Mouse (Mus musculus) hindbrain, embryonic 13.5 days (tissue): ENCODE results near the gene Tmem115. TPM values are rescaled to one million over a fixed set of nuclear protein-coding genes. Genes with fewer than 3 reads are reported as not detected.

Experiments
- ATAC-seq: fragments of 200-750 bp; cut with Nextera tagmentation; 2 replicates; pipeline ENCODE4 v1.8.0; 2017; ENCODE audit warnings: moderate TSS enrichment; ENCODE audit not compliant: low FRiP score
- H3K27ac ChIP-seq: fragments of 300-500 bp; sonication (generic); 2 replicates; pipeline ENCODE4 v1.5.1; 2015; ENCODE audit warnings: inconsistent platforms, mild to moderate bottlenecking, moderate library complexity
- H3K27me3 ChIP-seq: fragments of 300-500 bp; sonication (generic); 2 replicates; pipeline ENCODE4 v1.6.1; 2015; ENCODE audit warnings: mild to moderate bottlenecking, inconsistent platforms
- H3K36me3 ChIP-seq: fragments of 300-500 bp; sonication (generic); 2 replicates; pipeline ENCODE4 v1.6.1; 2015; ENCODE audit warnings: mild to moderate bottlenecking, inconsistent platforms
- H3K4me1 ChIP-seq: fragments of 300-500 bp; sonication (generic); replicated peaks from 2 replicates; pipeline ENCODE4 v1.6.1; 2015; ENCODE audit warnings: inconsistent platforms
- H3K4me2 ChIP-seq: fragments of 300-500 bp; sonication (generic); 2 replicates; pipeline ENCODE4 v1.6.1; 2015; ENCODE audit warnings: inconsistent platforms, mild to moderate bottlenecking, moderate library complexity
- H3K4me3 ChIP-seq: fragments of 300-500 bp; sonication (generic); 2 replicates; pipeline ENCODE4 v1.5.1; 2015; ENCODE audit warnings: mild to moderate bottlenecking, inconsistent platforms
- H3K9ac ChIP-seq: fragments of 300-500 bp; sonication (generic); 2 replicates; pipeline ENCODE4 v1.6.1; 2015; ENCODE audit warnings: mild to moderate bottlenecking, inconsistent platforms
- H3K9me3 ChIP-seq: fragments of 300-500 bp; sonication (generic); 2 replicates; pipeline ENCODE4 v1.6.1; 2016; ENCODE audit warnings: inconsistent platforms
- WGBS: fragments of 180-500 bp; shearing (Covaris S2); methylation state at CpG from one replicate; pipeline ENCODE4 v1.1.7; 2015; 5-methylcytosine and 5-hydroxymethylcytosine counted together
- polyA plus RNA-seq: library from polyadenylated mRNA; unstranded; fragments of >200 nt; fragmentation: Nextera tagmentation; extraction: Ambion mirVana; gene quantifications from 2 replicates; pipeline ENCODE4 v1.2.1, GENCODE M21; 2015

Gene Tmem115
- polyA plus RNA-seq, 1 experiment from 2014 or later = 44.7 TPM

DNA sequence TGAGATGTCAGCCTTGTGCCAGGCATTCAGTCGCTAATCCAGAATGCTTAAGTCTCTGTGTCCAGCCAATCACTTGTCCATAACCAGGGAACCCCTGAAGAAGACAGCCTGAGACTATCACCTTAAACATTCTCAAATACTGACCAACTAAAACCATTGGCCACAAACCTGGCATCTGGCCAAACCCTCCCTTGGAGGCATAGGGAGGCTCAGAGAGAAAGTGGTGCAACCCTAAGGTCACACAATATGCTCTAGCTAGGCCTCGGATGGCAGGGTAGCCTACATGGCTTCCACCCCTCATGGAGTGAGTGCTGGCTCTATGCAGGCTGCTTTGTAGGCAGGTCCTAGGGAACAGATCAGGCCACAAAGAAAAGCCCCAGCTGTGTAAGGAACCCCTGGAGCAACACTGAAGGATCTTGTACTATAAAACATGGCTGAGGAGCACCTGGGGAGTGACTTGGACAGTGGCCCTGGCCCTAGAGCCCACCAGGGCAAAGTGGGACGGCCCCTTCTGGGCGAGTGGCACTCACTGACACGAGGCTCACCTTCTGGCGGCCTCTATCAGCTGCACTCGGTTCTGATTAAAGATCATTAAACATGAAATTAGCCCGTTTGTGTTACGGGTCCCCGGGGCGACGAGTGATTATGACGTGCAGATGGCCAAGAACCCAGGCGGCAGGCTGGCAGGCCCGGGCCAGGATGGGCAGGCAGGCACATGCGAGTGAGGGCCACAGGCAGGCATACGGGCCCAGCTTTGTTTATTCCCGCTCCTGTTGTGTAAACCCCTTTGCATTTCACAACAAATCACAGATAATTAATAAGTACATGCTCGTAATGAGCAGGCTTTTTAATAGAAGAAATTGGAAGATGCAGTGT, 28.8 kb upstream of the Tmem115 start:
- H3K9me3 ChIP-seq = no peaks in the 10 kb centered on the region
- 49% methylated on average over 19 of the region's 19 CpGs for WGBS
- H3K4me1 ChIP-seq = peaks cover 77% of the 10 kb centered on the region
- ATAC-seq = peak; percentile 34; the same call in 1 of the 2 replicates
- no peaks in the 10 kb centered on the region; the same call in none of the 2 replicates for H3K36me3 ChIP-seq
- H3K9ac ChIP-seq = 0 out of 2 replicates have a peak overlapping the region, but pooled peaks have one; percentile 20
- H3K27me3 ChIP-seq = no peaks in the 10 kb centered on the region
- no peak overlapping the region for H3K4me3 ChIP-seq
- peak overlapping the region; percentile 89 for H3K27ac ChIP-seq
- no peak overlapping the region for H3K4me2 ChIP-seq

DNA sequence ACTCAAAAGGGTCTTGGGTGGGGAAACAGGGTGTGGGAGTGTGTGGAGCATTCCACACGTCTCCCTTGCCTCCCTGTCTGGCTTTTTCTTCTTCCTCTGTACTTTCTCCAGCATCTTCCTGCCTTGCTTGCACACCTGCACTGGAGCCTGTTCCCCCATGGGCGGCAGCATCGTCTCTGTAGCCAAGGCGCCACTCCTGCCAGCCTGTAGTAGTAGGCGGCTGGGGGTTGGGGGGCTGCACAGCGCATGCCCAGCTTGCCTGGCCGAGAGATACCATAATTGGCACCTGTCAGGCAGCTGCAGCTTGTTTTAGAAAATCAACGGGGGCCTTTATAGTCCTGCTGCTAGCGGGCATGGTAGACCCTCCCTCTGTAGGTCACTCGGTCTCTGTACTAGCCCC, 25.5 kb upstream of the Tmem115 start:
- Histone ChIP-seq H3K27ac (peak overlapping the region; percentile 89), H3K4me3 (no peak overlapping the region), H3K4me2 (no peak overlapping the region), H3K36me3 (no peaks in the 10 kb centered on the region; the same call in 1 of the 2 replicates), H3K9ac (0 out of 2 replicates have a peak overlapping the region, but pooled peaks have one; percentile 35), H3K4me1 (peaks cover 100% of the 10 kb centered on the region), H3K27me3 (no peaks in the 10 kb centered on the region), H3K9me3 (no peaks in the 10 kb centered on the region)
- ATAC-seq = no peak
- WGBS = 48% methylated on average over 10 of the region's 10 CpGs

DNA sequence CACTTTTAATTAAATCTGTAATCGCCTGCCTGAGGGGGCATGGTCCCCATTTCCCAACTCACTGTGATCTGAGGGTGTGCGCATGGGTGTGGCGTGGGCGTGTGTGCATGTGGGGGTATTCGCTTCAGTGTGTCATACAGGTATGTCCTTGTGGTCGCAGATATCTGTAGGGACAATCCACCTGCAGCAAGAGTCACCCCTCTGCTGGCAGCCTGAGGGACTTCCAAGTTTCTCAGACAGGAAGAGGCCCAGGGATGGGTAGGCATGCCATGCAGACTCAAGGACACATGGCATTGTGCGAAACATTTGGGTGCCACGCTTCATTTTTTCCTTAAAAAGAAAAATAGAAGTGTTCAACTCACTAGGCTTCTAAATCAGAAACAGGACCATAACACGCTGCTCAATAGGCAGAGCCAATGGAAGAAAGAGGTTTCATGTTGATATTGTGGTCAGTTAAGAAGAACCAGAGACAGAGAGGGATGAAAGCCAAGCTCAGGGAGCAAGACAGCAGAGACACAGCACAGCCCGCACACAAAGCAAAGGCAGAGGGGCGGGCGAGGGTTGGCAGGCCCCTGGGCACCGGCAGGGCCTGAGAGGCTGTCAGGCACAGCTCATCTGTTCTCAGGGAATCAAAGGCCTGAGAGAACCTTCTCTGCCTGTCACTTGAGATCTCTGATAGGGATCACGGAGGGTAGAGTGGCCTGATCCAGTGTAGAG, 23.2 kb upstream of the Tmem115 start:
- Histone ChIP-seq H3K4me1 (peaks cover 90% of the 10 kb centered on the region), H3K9me3 (no peaks in the 10 kb centered on the region), H3K4me3 (no peak overlapping the region), H3K4me2 (no peak overlapping the region), H3K36me3 (no peaks in the 10 kb centered on the region; the same call in none of the 2 replicates), H3K9ac (peak overlapping the region; percentile 13), H3K27ac (peak overlapping the region; percentile 89), H3K27me3 (no peaks in the 10 kb centered on the region)
- 75% methylated on average over 14 of the region's 14 CpGs for WGBS
- ATAC-seq = no peak

DNA sequence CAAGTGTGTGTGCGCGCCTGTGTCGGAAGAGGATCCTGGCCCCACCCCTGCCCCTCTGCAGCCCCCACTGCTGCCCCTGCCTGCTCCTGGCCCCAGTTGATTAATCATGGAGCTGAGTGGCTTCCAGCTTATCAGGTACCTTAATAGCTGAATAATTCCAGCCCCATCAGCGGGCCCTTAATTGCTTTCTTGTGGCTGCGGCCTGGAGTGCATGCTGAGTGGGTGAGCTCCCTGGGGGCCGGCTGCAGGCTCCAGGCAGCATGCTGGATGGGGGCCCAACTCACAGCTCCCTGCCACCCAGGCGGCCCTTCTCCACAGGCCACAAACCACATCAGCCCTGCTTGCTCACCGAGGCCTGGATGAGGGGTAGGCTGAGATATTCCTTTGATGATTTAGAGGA, 22.3 kb upstream of the Tmem115 start:
- H3K4me3 ChIP-seq = no peak overlapping the region
- 44% methylated on average over 8 of the region's 8 CpGs for WGBS
- no peak for ATAC-seq

DNA sequence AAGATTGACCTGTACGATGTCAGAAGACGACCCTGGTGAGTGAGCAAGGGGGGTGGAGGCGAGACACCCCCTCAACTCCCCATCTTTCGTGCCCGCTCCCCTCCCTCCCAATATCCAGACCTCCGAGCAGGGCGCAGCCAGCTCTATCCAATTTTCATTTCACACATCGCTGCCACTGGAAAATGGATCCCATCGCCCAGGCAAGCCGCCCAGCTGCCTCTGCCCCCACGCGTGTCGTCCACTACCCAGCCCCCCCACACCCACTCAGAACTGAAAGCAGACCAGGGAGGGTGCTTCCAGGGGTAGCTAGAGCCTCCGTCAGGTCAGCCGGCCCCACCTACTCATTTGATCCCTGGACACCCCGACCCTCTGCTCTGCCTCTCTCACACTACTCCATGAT, 21.4 kb upstream of the Tmem115 start:
- H3K4me1 ChIP-seq = peaks cover 72% of the 10 kb centered on the region

More for the DNA sequence above, 22.3 kb upstream of the Tmem115 start:
- Histone ChIP-seq H3K9ac (peak overlapping the region; percentile 20; the same call in 1 of the 2 replicates), H3K9me3 (no peaks in the 10 kb centered on the region), H3K4me2 (no peak overlapping the region), H3K36me3 (no peaks in the 10 kb centered on the region; the same call in none of the 2 replicates), H3K27me3 (no peaks in the 10 kb centered on the region), H3K4me1 (peaks cover 81% of the 10 kb centered on the region), H3K27ac (peak overlapping the region; percentile 89)

DNA sequence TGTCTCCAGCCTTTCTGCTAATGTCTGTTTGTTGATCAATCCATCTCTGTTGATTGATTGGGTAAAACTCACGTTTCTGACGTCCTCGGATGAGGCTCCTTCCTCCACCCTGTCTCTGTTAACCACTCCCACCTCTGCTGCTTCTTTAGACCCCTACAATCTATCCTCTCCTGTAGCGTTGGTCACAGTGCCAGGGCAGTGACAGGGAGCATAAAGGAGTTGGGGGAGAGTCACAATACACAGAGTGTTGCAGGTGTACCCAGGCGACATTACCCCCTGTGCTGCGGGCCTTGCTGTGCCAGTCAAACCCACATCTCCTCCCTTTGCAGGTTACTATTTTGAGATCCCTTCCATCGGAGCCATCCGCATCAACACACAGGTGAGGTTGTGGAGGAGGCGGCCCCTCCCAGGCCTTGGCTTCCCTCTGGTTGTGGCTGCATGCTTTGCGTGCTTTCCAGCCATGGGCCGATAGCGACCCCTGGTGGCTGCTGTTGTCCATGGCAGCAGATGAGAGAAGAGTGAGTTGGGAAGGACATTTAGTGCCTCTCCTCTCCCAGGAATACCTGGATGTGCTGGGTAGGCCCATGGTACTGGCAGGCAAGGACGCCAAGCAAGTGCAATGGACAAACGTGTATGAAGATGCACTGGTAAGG, 19.3 kb upstream of the Tmem115 start:
- ATAC-seq = 0 out of 2 replicates have a peak, but pooled peaks have one; percentile 34
- H3K9me3 ChIP-seq = no peaks in the 10 kb centered on the region
- peaks cover 51% of the 10 kb centered on the region for H3K4me1 ChIP-seq
- peaks cover 18% of the 10 kb centered on the region for H3K36me3 ChIP-seq
- no peak overlapping the region for H3K4me3 ChIP-seq
- peak overlapping the region; percentile 51 for H3K9ac ChIP-seq
- 16% methylated on average over 14 of the region's 14 CpGs for WGBS
- 0 out of 2 replicates have a peak, but pooled peaks cover 3% of the 10 kb centered on the region for H3K27me3 ChIP-seq
- no peak overlapping the region for H3K4me2 ChIP-seq
- peak overlapping the region; percentile 89 for H3K27ac ChIP-seq

More for the DNA sequence above, 21.4 kb upstream of the Tmem115 start:
- Histone ChIP-seq H3K36me3 (peaks cover 5% of the 10 kb centered on the region), H3K4me3 (no peak overlapping the region), H3K4me2 (no peak overlapping the region), H3K27me3 (no peaks in the 10 kb centered on the region), H3K9ac (no peak overlapping the region), H3K27ac (peak overlapping the region; percentile 89), H3K9me3 (no peaks in the 10 kb centered on the region)
- ATAC-seq = no peak
- WGBS = 31% methylated on average over 16 of the region's 16 CpGs

DNA sequence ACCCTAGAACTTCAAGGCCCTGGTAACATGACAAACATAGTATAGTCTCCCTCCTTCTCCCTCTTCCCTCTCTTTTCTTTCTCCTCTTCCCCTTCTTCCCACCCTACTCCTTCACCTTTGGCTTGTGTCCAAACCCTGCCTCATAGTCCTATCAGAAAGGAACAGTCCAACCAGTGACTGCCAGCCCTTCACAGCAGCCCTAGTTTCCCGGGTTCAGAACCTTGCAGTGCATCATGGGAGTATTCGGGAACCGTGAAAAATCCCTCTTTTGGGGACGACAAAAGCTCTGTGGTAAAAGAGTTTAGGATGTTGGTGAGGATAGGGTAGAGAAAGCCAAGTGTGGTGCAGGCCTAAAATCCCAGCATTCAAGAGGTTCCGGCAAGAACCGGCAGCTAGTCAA, 13.4 kb upstream of the Tmem115 start:
- Histone ChIP-seq H3K4me1 (peaks cover 28% of the 10 kb centered on the region), H3K27me3 (peaks cover 22% of the 10 kb centered on the region), H3K4me3 (no peak overlapping the region), H3K27ac (peak overlapping the region; percentile 9; the same call in 1 of the 2 replicates), H3K36me3 (peaks cover 35% of the 10 kb centered on the region), H3K4me2 (no peak overlapping the region), H3K9ac (no peak overlapping the region), H3K9me3 (no peaks in the 10 kb centered on the region)
- WGBS = 36% methylated on average over 6 of the region's 6 CpGs
- ATAC-seq = no peak

DNA sequence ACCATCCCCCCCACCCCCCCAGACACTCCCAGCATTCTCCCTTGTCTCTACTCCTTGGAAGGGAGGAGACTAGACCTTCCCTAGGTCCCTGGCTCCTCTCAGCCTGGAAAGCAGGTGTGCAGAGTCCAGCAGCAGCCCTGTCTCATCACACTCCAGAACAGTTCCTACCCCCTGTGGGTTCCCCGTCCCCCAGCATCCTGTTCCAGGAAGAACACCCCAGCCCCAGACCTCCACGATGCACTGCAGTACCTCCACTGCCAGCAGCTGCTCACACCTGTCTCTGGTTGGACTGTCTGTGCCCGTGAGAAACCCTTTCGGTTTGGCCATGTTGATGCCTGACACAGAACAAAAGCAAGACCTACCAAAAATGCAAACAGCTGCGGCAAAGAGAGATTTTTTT, 12.6 kb upstream of the Tmem115 start:
- no peak for ATAC-seq
- H3K27me3 ChIP-seq = peaks cover 31% of the 10 kb centered on the region
- 0 out of 2 replicates have a peak overlapping the region, but pooled peaks have one; percentile 53 for H3K9ac ChIP-seq
- no peak overlapping the region for H3K4me2 ChIP-seq
- H3K36me3 ChIP-seq = peaks cover 43% of the 10 kb centered on the region
- WGBS = 62% methylated on average over 5 of the region's 5 CpGs
- H3K27ac ChIP-seq = 0 out of 2 replicates have a peak overlapping the region, but pooled peaks have one; percentile 9
- H3K4me3 ChIP-seq = no peak overlapping the region
- H3K9me3 ChIP-seq = no peaks in the 10 kb centered on the region
- H3K4me1 ChIP-seq = peaks cover 29% of the 10 kb centered on the region

DNA sequence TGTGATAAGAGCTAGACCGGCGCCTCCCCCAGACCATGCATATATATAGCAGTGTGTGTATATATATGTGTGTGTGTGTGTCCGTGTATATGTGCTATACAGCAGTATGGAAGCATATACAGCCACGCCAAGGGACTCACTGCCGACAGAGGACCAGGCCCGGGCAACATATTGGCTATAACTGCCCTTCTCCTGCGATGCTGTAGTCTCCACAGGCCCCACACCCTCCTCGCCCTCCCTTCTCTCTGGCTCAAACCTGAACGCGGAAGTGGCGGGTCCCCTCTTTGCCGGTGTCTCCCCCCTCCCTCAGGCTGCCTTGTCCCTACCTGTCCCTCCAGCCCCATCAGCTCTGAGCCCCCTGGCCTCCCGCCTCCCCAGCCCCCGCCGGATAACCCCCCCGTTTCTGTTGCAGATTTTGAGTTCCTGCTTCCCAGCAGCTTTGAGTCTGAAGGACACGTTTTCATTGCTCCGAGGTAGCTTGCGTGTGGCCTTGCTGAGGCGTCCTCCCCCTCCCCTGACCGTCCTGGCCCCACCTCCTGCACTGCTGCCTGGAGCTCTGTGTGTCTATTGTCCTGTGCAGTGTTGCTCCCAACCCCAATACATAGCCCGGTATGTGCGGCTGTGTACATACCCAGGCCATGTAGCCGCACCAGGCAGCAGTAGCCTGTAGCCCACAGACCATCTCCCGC, 11.9 kb upstream of the Tmem115 start:
- H3K4me2 ChIP-seq = peak overlapping the region; percentile 19; the same call in 1 of the 2 replicates
- peaks cover 40% of the 10 kb centered on the region for H3K36me3 ChIP-seq
- ATAC-seq = no peak
- H3K27ac ChIP-seq = peak overlapping the region; percentile 52
- H3K4me1 ChIP-seq = peaks cover 36% of the 10 kb centered on the region
- H3K27me3 ChIP-seq = peaks cover 37% of the 10 kb centered on the region
- WGBS = 24% methylated on average over 25 of the region's 25 CpGs
- no peaks in the 10 kb centered on the region for H3K9me3 ChIP-seq
- no peak overlapping the region for H3K4me3 ChIP-seq
- peak overlapping the region; percentile 53; the same call in 1 of the 2 replicates for H3K9ac ChIP-seq

DNA sequence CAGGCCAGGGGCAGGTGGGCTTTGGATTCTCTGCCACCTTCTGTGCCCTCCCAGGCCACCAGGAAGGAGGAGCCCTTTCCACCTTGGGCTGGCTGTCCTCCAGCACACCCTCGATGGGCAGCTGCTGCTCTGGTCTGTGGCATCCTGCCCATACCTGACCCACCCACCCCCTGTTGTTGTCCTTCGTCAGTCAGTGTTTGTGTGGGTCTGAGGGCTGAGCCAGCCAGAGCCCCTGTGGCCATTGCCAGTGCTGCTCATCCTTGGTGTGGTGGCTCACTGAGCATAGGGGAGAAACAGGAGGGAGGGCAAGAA, 11.4 kb upstream of the Tmem115 start:
- Histone ChIP-seq H3K27ac (peak overlapping the region; percentile 52), H3K9me3 (no peaks in the 10 kb centered on the region), H3K27me3 (peaks cover 42% of the 10 kb centered on the region), H3K4me2 (peak overlapping the region; percentile 19; the same call in 1 of the 2 replicates), H3K4me3 (no peak overlapping the region), H3K4me1 (peaks cover 41% of the 10 kb centered on the region), H3K36me3 (peaks cover 38% of the 10 kb centered on the region), H3K9ac (peak overlapping the region; percentile 53; the same call in 1 of the 2 replicates)
- ATAC-seq = no peak
- WGBS = 27% methylated on average over 2 of the region's 2 CpGs

DNA sequence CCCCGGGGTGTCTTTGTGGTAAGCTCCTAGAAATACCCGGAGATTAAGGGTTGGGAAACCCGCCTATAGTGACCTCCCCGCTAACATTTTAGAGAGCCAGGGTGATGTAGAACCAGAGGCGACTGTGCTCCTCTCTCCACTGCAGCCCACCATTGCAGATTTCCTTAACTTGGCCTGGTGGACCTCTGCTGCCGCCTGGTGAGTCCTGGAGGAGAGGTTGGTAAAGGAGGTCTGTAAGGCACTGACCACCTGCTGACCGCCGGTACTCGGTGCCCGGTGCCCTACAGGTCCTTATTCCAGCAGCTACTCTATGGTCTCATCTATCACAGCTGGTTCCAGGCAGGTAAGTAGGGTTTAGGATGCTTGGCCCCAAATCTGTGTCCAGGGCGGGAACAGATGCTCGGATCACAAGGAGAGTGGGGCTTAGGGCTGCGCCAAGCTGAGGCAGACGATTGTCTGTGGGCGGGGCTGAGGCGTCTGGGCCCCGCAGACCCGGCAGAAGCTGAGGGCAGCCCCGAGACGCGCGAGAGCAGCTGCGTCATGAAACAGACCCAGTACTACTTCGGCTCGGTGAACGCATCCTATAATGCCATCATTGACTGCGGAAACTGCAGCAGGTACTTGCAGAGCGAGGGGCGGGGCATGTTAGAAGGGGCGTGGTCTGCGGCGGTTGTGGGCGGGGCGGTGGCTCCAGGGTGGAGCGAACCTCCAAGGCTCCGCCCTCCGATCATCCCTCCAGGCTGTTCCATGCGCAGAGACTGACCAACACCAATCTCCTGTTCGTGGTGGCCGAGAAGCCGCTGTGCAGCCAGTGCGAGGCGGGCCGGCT, 7.3 kb upstream of the Tmem115 start:
- peak overlapping the region; percentile 55 for H3K9ac ChIP-seq
- no peak; the same call in 1 of the 2 replicates for ATAC-seq

More for the DNA sequence above, 7.3 kb upstream of the Tmem115 start:
- H3K36me3 ChIP-seq = peaks cover 28% of the 10 kb centered on the region
- peaks cover 58% of the 10 kb centered on the region for H3K27me3 ChIP-seq
- no peak overlapping the region for H3K27ac ChIP-seq
- peak overlapping the region; percentile 46 for H3K4me2 ChIP-seq
- H3K4me1 ChIP-seq = peaks cover 27% of the 10 kb centered on the region
- no peaks in the 10 kb centered on the region for H3K9me3 ChIP-seq
- 7% methylated on average over 42 of the region's 44 CpGs for WGBS
- H3K4me3 ChIP-seq = peak overlapping the region; percentile 26
